In genomic region chr7:24298973-24299708, GRCm38 (mm10) we compare ENCODE assay signal across 8 mouse cellular contexts. TPM values are rescaled to one million over a fixed set of nuclear protein-coding genes. Genes with fewer than 3 reads are reported as not detected.
DNase-seq lines count a peak whose midpoint lies in the region; ATAC-seq lines count a peak whose summit lies in the region.

No protein-coding gene starts in this region.

- peak; percentile 92 for ATAC-seq in hindbrain, embryonic 13.5 days (ENCODE audit: low FRiP score)

- peaks cover 59% of the 10 kb centered on the region for H3K36me3 ChIP-seq in hindbrain, embryonic 13.5 days

- H3K27me3 ChIP-seq in hindbrain, embryonic 13.5 days: no peaks in the 10 kb centered on the region

- WGBS in hindbrain, embryonic 13.5 days: under 1% methylated on average over 46 of the region's 47 CpGs

- H3K4me3 ChIP-seq in hindbrain, embryonic 13.5 days: peak overlapping the region; percentile 71

- peak overlapping the region; percentile 87 for H3K9ac ChIP-seq in hindbrain, embryonic 13.5 days

- peak overlapping the region; percentile 83 for H3K4me2 ChIP-seq in hindbrain, embryonic 13.5 days

- H3K27ac ChIP-seq in hindbrain, embryonic 13.5 days: peak overlapping the region; percentile 93

- peak; percentile 63 for DNase-seq in WW6 (ENCODE audit: low read depth, low spot score)
- peak; percentile 91 for DNase-seq in cerebellum, postnatal 25 days
- DNase-seq in frontal cortex, postnatal 14 days (ENCODE audit: low spot score in 2 of 2): peak; percentile 84 to 87
- peak; percentile 68 to 80 for DNase-seq in layer of hippocampus, postnatal 25 days (ENCODE audit: extremely low spot score in 1 of 2, low spot score in 1 of 2)
- DNase-seq in lung, postnatal 14 days: peak; percentile 61
- peak; percentile 71 for DNase-seq in ovary, postnatal 36 days (ENCODE audit: low spot score)
- DNase-seq in thymus, postnatal 14 days: peak; percentile 84

- H3K4me1 ChIP-seq in hindbrain, embryonic 13.5 days (replicated peaks): peaks cover 27% of the 10 kb centered on the region

- no peaks in the 10 kb centered on the region for H3K9me3 ChIP-seq in hindbrain, embryonic 13.5 days

RNA-seq across cellular contexts. Expression of gene Zfp61, which starts 1.9 kb away (rescaled TPM):
- 44.1 and 50.3 TPM in 2 replicates for polyA plus RNA-seq in hindbrain, embryonic 13.5 days (2015; fragmentation: Nextera tagmentation; extraction: Ambion mirVana)
- total RNA-seq in layer of hippocampus, postnatal 25 days (2021): 10 to 100 TPM; 24.1 to 27.5 TPM

RNA-seq across cellular contexts. Expression of gene Zfp94, which starts 17.3 kb away (rescaled TPM):
- polyA plus RNA-seq in hindbrain, embryonic 13.5 days (2015; fragmentation: Nextera tagmentation; extraction: Ambion mirVana): 18.5 and 20.7 TPM in 2 replicates
- total RNA-seq in layer of hippocampus, postnatal 25 days (2021): 10 to 100 TPM; 12.5 to 15.0 TPM

RNA-seq across cellular contexts. Expression of gene Zfp93, which starts 28.9 kb away (rescaled TPM):
- 6.9 and 8.4 TPM in 2 replicates for polyA plus RNA-seq in hindbrain, embryonic 13.5 days (2015; fragmentation: Nextera tagmentation; extraction: Ambion mirVana)
- total RNA-seq in layer of hippocampus, postnatal 25 days (2021): 10 to 100 TPM; 12.5 to 13.2 TPM

RNA-seq across cellular contexts. Expression of gene Tescl, which starts 34.6 kb away (rescaled TPM):
- 0.19 TPM in 1 of 2 replicates, not detected in the other for polyA plus RNA-seq in hindbrain, embryonic 13.5 days (2015; fragmentation: Nextera tagmentation; extraction: Ambion mirVana)
- not detected for total RNA-seq in layer of hippocampus, postnatal 25 days (2021)

RNA-seq across cellular contexts. Expression of gene Zfp108, which starts 44.5 kb away (rescaled TPM):
- polyA plus RNA-seq in hindbrain, embryonic 13.5 days (2015; fragmentation: Nextera tagmentation; extraction: Ambion mirVana): 4.3 and 5.8 TPM in 2 replicates
- total RNA-seq in layer of hippocampus, postnatal 25 days (2021): 1 to 10 TPM; 7.7 to 8.1 TPM

Comparison
In these comparisons a context has a peak if more than half of its experiments do, and no peak if none do; other contexts are left out.
1. Peak in every context shown above with its lines: DNase-seq, ATAC-seq, H3K4me3 ChIP-seq and H3K27ac ChIP-seq.